Mouse (Mus musculus) small intestine, adult 2 months (tissue): Measurements from ENCODE around the gene Actr3b. TPM values are rescaled to one million over a fixed set of nuclear protein-coding genes. Genes with fewer than 3 reads are reported as not detected.
"Not testable (repeated sequence)": the region's sequence is repeated elsewhere in the genome, so short reads cannot be mapped to it uniquely, and the experiment has no call there.

Source experiments
- H3K27ac ChIP-seq: fragments of 200-500 bp; 2 replicates; pipeline ENCODE4 v1.5.1; 2012; ENCODE audit warnings: low read depth, low read length, control low read depth, inconsistent platforms; ENCODE audit not compliant: insufficient read depth
- H3K27me3 ChIP-seq: fragments of 200-500 bp; 2 replicates; pipeline ENCODE4 v1.6.1; 2012; ENCODE audit warnings: mild to moderate bottlenecking, moderate library complexity, low read length, inconsistent platforms; ENCODE audit not compliant: control insufficient read depth, insufficient read depth
- H3K36me3 ChIP-seq: fragments of 200-500 bp; 2 replicates; pipeline ENCODE4 v1.6.1; 2012; ENCODE audit warnings: mild to moderate bottlenecking, low read length, control low read depth, inconsistent platforms; ENCODE audit not compliant: control insufficient read depth, insufficient read depth
- H3K4me1 ChIP-seq: fragments of 200-500 bp; 2 replicates; pipeline ENCODE4 v1.6.1; 2012; ENCODE audit warnings: low read length, inconsistent platforms, mixed read lengths; ENCODE audit not compliant: control insufficient read depth, insufficient read depth, insufficient read length
- H3K4me3 ChIP-seq: fragments of 200-500 bp; 2 replicates; pipeline ENCODE4 v1.5.1; 2012; ENCODE audit warnings: low read depth, mild to moderate bottlenecking, control low read depth, inconsistent platforms, low read length, moderate library complexity
- CTCF ChIP-seq: fragments of 200-500 bp; IDR thresholded peaks from 2 replicates; pipeline ENCODE4 v1.5.1; 2012; ENCODE audit warnings: low read depth, mild to moderate bottlenecking, control low read depth, inconsistent platforms, low read length, moderate library complexity, mixed read lengths; ENCODE audit not compliant: insufficient replicate concordance, insufficient read length; ENCODE audit errors: extremely low read depth
- POLR2A ChIP-seq: fragments of 200-500 bp; IDR thresholded peaks from 2 replicates; pipeline ENCODE4 v1.6.1; 2012; ENCODE audit warnings: low read depth, mild to moderate bottlenecking, control low read depth, inconsistent platforms, low read length, moderate library complexity
- WGBS: fragments of 180-500 bp; shearing (Covaris S2); methylation state at CpG from one replicate; pipeline ENCODE4 v1.1.7; 2018; 5-methylcytosine and 5-hydroxymethylcytosine counted together
- polyA plus RNA-seq: library from polyadenylated mRNA; depleted of rRNA; stranded (reverse); fragments of >200 nt; gene quantifications from 2 replicates; pipeline ENCODE4 v1.2.3, GENCODE M21; 2012

The Actr3b gene
- polyA plus RNA-seq, 1 experiment = 0.09 TPM

- Histone ChIP-seq H3K27me3 (no peaks in the 10 kb centered on the region), H3K4me3 (no peak overlapping the region), H3K27ac (no peak overlapping the region), H3K4me1 (0 out of 2 replicates have a peak, but pooled peaks cover 2% of the 10 kb centered on the region), H3K36me3 (no peaks in the 10 kb centered on the region)
- WGBS = 81% methylated on average over 2 of the region's 2 CpGs
- TF ChIP-seq POLR2A = no peak
- TF ChIP-seq CTCF = no peak
These were observed 23.9 kb upstream of the Actr3b start for GRCm38 (mm10) chr5:25735861-25736260.

- H3K4me1 ChIP-seq = no peaks in the 10 kb centered on the region
- no peaks in the 10 kb centered on the region for H3K36me3 ChIP-seq
- no peak overlapping the region for H3K4me3 ChIP-seq
- H3K27me3 ChIP-seq = no peaks in the 10 kb centered on the region
- no peak overlapping the region for H3K27ac ChIP-seq
- 52% methylated on average over 3 of the region's 3 CpGs for WGBS
- no peak for TF ChIP-seq CTCF
- no peak for TF ChIP-seq POLR2A
These were observed 21.3 kb upstream of the Actr3b start for GRCm38 (mm10) chr5:25738448-25738847.

GRCm38 (mm10) chr5:25738902-25739301 is 20.9 kb upstream of the Actr3b start:
- not testable (repeated sequence) for H3K4me1 ChIP-seq, H3K4me3 ChIP-seq, H3K27ac ChIP-seq, H3K36me3 ChIP-seq, H3K27me3 ChIP-seq
- 86% methylated on average over 1 of the region's 1 CpGs for WGBS

GRCm38 (mm10) chr5:25747904-25748303 is 11.9 kb upstream of the Actr3b start:
- TF ChIP-seq CTCF (no peak), POLR2A (no peak)
- Histone ChIP-seq H3K27me3 (no peaks in the 10 kb centered on the region), H3K4me1 (no peaks in the 10 kb centered on the region), H3K27ac (no peak overlapping the region), H3K4me3 (no peak overlapping the region), H3K36me3 (no peaks in the 10 kb centered on the region)

- TF ChIP-seq POLR2A (no peak), CTCF (no peak)
- Histone ChIP-seq H3K27ac (no peak overlapping the region), H3K4me3 (no peak overlapping the region), H3K36me3 (no peaks in the 10 kb centered on the region), H3K4me1 (no peaks in the 10 kb centered on the region), H3K27me3 (no peaks in the 10 kb centered on the region)
- 66% methylated on average over 3 of the region's 3 CpGs for WGBS
These were observed 11.2 kb upstream of the Actr3b start for GRCm38 (mm10) chr5:25748613-25749012.

- no peak overlapping the region for H3K4me3 ChIP-seq
- no peak overlapping the region for H3K27ac ChIP-seq
- H3K4me1 ChIP-seq = no peaks in the 10 kb centered on the region
- no peaks in the 10 kb centered on the region for H3K36me3 ChIP-seq
- TF ChIP-seq POLR2A = no peak
- H3K27me3 ChIP-seq = no peaks in the 10 kb centered on the region
These were observed 8.2 kb upstream of the Actr3b start for GRCm38 (mm10) chr5:25751552-25751951.

- 80% methylated on average over 5 of the region's 5 CpGs for WGBS
- no peak overlapping the region for H3K4me3 ChIP-seq
These were observed 6.9 kb upstream of the Actr3b start for GRCm38 (mm10) chr5:25752862-25753261.

GRCm38 (mm10) chr5:25753556-25754235 is 6.1 kb upstream of the Actr3b start:
- no peaks in the 10 kb centered on the region for H3K36me3 ChIP-seq
- 49% methylated on average over 8 of the region's 8 CpGs for WGBS
- H3K27ac ChIP-seq = no peak overlapping the region
- no peaks in the 10 kb centered on the region for H3K27me3 ChIP-seq
- H3K4me3 ChIP-seq = no peak overlapping the region
- TF ChIP-seq CTCF (no peak), POLR2A (no peak)
- no peaks in the 10 kb centered on the region for H3K4me1 ChIP-seq

More at GRCm38 (mm10) chr5:25752862-25753261, 6.9 kb upstream of the Actr3b start:
- no peak overlapping the region for H3K27ac ChIP-seq
- no peaks in the 10 kb centered on the region for H3K27me3 ChIP-seq
- no peak for TF ChIP-seq CTCF
- TF ChIP-seq POLR2A = no peak
- H3K4me1 ChIP-seq = no peaks in the 10 kb centered on the region
- no peaks in the 10 kb centered on the region for H3K36me3 ChIP-seq
